Mouse (Mus musculus) stomach, embryonic 15.5 days (tissue): ENCODE measurements around the gene Trim46. TPM values are rescaled to one million over a fixed set of nuclear protein-coding genes. Genes with fewer than 3 reads are reported as not detected.
"Not testable (repeated sequence)": the region's sequence is repeated elsewhere in the genome, so short reads cannot be mapped to it uniquely, and the experiment has no call there.

Experiments
- ATAC-seq: fragments of 200-750 bp; cut with Nextera tagmentation; 2 replicates; pipeline ENCODE4 v1.8.0; 2017; ENCODE audit warnings: low read depth, moderate number of reproducible peaks, moderate TSS enrichment; ENCODE audit not compliant: insufficient read depth, low FRiP score
- H3K27ac ChIP-seq: fragments of 300-500 bp; sonication (generic); 2 replicates; pipeline ENCODE4 v1.5.1; 2015; ENCODE audit warnings: mild to moderate bottlenecking, inconsistent platforms
- H3K27me3 ChIP-seq: fragments of 300-500 bp; sonication (generic); replicated peaks from 2 replicates; pipeline ENCODE4 v1.6.1; 2015; ENCODE audit warnings: inconsistent platforms
- H3K36me3 ChIP-seq: fragments of 300-500 bp; sonication (generic); 2 replicates; pipeline ENCODE4 v1.6.1; 2015; ENCODE audit warnings: inconsistent platforms
- H3K4me1 ChIP-seq: fragments of 300-500 bp; sonication (generic); 2 replicates; pipeline ENCODE4 v1.6.1; 2015; ENCODE audit warnings: inconsistent platforms
- H3K4me2 ChIP-seq: fragments of 300-500 bp; sonication (generic); 2 replicates; pipeline ENCODE4 v1.6.1; 2015; ENCODE audit warnings: mild to moderate bottlenecking, inconsistent platforms
- H3K4me3 ChIP-seq: fragments of 300-500 bp; sonication (generic); replicated peaks from 2 replicates; pipeline ENCODE4 v1.5.1; 2015; ENCODE audit warnings: inconsistent platforms
- H3K9ac ChIP-seq: fragments of 300-500 bp; sonication (generic); 2 replicates; pipeline ENCODE4 v1.6.1; 2015; ENCODE audit warnings: inconsistent platforms
- H3K9me3 ChIP-seq: fragments of 300-500 bp; sonication (generic); 2 replicates; pipeline ENCODE4 v1.6.1; 2016; ENCODE audit warnings: inconsistent platforms
- WGBS: fragments of 180-500 bp; shearing (Covaris S2); methylation state at CpG from one replicate; pipeline ENCODE4 v1.1.7; 2015; 5-methylcytosine and 5-hydroxymethylcytosine counted together
- polyA plus RNA-seq: library from polyadenylated mRNA; unstranded; fragments of >200 nt; fragmentation: Nextera tagmentation; extraction: Ambion mirVana; gene quantifications from 2 replicates; pipeline ENCODE4 v1.2.1, GENCODE M21; 2015

Gene Trim46
- polyA plus RNA-seq, 1 experiment from 2014 or later, result 4.6 TPM

DNA sequence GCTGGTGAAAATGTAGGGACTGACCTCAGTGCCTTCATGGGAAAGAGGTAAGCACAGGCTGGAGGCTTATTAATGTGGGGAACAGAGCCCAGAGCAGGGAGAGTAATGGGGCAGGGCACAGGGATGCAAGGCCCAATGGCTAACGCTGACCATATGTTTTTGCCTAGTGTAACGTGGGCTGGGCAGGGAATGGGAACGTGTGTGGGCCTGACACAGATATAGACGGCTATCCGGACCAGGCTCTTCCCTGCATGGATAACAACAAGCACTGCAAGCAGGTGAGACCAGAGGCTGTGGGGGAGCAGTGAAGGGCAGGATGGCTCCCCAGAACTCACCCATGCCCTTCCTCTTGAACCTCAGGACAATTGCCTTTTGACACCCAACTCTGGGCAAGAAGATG, 24.9 kb downstream of the Trim46 start:
- no peak overlapping the region for H3K9ac ChIP-seq
- H3K4me3 ChIP-seq, result no peak overlapping the region
- H3K4me1 ChIP-seq, result peaks cover 6% of the 10 kb centered on the region; the same call in 1 of the 2 replicates
- H3K27ac ChIP-seq, result no peak overlapping the region
- 74% methylated on average over 5 of the region's 5 CpGs for WGBS
- no peaks in the 10 kb centered on the region for H3K27me3 ChIP-seq
- no peaks in the 10 kb centered on the region for H3K9me3 ChIP-seq
- ATAC-seq, result no peak
- H3K36me3 ChIP-seq, result no peaks in the 10 kb centered on the region
- no peak overlapping the region for H3K4me2 ChIP-seq

GRCm38 (mm10) chr3:89219546-89219945, 26.6 kb downstream of the Trim46 start:
- Histone ChIP-seq H3K27me3 (no peaks in the 10 kb centered on the region), H3K36me3 (no peaks in the 10 kb centered on the region), H3K9ac (no peak overlapping the region), H3K9me3 (no peaks in the 10 kb centered on the region), H3K4me1 (peaks cover 13% of the 10 kb centered on the region), H3K4me3 (no peak overlapping the region), H3K4me2 (no peak overlapping the region), H3K27ac (no peak overlapping the region)
- no peak for ATAC-seq
- WGBS, result 34% methylated on average over 8 of the region's 8 CpGs

DNA sequence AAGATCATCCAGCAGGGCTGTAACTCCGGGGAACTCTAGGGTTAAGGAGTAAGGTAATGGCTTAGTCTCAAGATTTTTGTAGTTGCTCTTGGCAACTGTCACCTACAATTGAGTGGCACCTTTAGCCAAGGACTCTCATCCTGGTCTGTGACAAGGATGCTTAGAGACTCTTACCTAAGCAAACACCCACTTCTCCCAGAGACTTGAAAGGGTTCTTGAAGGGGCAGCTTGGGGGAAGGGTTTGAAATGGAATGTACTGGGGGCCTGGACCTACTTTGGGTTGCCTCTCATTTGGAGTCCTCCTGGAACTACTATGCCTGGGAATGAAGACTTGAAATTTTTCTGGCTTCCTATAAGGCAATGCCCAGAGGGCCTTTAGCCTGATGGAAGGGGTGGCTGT, 27.8 kb downstream of the Trim46 start:
- Histone ChIP-seq H3K27ac (no peak overlapping the region), H3K4me3 (no peak overlapping the region), H3K9me3 (no peaks in the 10 kb centered on the region), H3K4me1 (peaks cover 13% of the 10 kb centered on the region), H3K4me2 (no peak overlapping the region), H3K36me3 (no peaks in the 10 kb centered on the region), H3K27me3 (no peaks in the 10 kb centered on the region), H3K9ac (no peak overlapping the region)
- WGBS, result 86% methylated on average over 1 of the region's 1 CpGs
- ATAC-seq, result no peak

- not testable (repeated sequence) for H3K4me3 ChIP-seq, H3K27ac ChIP-seq, H3K27me3 ChIP-seq, H3K36me3 ChIP-seq, H3K9ac ChIP-seq, ATAC-seq, H3K4me2 ChIP-seq, H3K9me3 ChIP-seq
- H3K4me1 ChIP-seq, result peaks cover 19% of the 10 kb centered on the region
- WGBS, result 77% methylated on average over 7 of the region's 7 CpGs
These were observed 29.7 kb downstream of the Trim46 start for GRCm38 (mm10) chr3:89216407-89216806.

GRCm38 (mm10) chr3:89215853-89216252, 30.3 kb downstream of the Trim46 start:
- no peaks in the 10 kb centered on the region for H3K36me3 ChIP-seq
- H3K27me3 ChIP-seq, result no peaks in the 10 kb centered on the region
- H3K9ac ChIP-seq, result no peak overlapping the region
- WGBS, result 0% methylated on average over 6 of the region's 6 CpGs
- ATAC-seq, result peak; percentile 9; the same call in 1 of the 2 replicates
- peaks cover 19% of the 10 kb centered on the region for H3K4me1 ChIP-seq
- H3K4me3 ChIP-seq, result peak overlapping the region; percentile 89
- H3K4me2 ChIP-seq, result peak overlapping the region; percentile 83
- no peaks in the 10 kb centered on the region for H3K9me3 ChIP-seq
- H3K27ac ChIP-seq, result peak overlapping the region; percentile 98; the same call in 1 of the 2 replicates

GRCm38 (mm10) chr3:89214681-89215411, 31.3 kb downstream of the Trim46 start, which contains the start of gene Thbs3:
Gene Thbs3, plus strand, starts transcription at chr3:89215180.
- Histone ChIP-seq H3K4me2 (peak within 1 kb of the TSS; percentile 83), H3K4me1 (peaks cover 19% of the 10 kb centered on the region), H3K36me3 (no peaks in the 10 kb centered on the region), H3K4me3 (peak within 1 kb of the TSS; percentile 89), H3K27me3 (no peaks in the 10 kb centered on the region), H3K27ac (peak within 1 kb of the TSS; percentile 98), H3K9ac (peak within 1 kb of the TSS; percentile 67), H3K9me3 (no peaks in the 10 kb centered on the region)
- 2% methylated on average over 19 of the region's 19 CpGs for WGBS
- no peak for ATAC-seq

DNA sequence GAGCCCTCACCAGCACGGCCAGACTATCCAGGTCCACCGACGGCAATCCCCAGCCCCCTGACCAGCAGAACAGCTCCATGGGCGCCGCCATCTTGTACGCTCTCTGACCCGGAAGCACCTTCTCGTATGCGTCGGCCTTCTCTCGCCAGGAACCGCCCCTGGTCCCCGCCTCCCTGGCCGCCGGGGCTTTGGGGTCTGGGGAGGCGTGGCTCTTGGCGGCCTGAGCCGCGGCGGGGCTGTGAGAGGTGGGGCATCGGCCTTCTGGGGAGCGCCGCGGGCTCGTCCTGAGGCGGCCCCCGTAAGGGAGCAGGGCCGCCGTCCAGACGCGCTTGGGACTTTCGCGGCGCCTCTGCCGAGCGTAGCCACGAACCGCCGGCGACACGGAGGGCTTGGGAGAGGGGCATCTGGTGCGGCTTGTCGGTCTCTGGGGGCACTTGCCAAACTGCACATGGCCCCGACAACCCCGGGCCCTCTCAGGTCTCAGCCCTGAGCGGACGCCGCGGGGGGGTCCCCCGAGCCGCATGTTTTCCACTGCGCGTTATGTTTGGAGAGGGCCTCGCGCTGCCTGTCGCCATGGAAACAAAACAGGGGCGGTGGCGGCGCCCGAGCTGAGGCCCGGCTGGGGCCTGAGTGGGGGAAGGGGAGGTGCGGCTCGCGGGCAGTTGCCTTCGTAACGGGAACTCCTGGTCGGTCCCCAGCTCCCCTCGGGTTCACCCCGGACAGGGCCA, 32.1 kb downstream of the Trim46 start:
- WGBS, result under 1% methylated on average over 69 of the region's 69 CpGs
- ATAC-seq, result peak; percentile 94

DNA sequence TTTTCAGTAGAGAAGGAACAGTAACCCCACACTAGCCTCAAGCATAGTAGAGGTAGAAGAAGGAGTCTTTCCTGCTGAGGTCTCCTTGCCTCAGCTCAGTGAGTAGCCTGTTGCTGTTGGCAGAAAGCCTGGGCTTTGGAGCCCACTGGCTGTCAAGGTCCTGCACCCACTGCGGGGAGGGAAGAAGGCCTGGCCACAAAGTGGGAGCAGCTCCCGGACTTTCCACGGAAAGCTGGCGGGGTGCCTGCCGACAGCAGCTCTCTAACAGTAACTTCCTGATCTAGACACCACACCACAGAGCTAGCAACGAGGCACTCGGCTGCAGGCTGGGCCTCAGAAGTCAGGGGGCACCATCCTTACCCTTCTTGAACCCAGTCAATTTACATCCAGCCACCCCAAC, 35.4 kb downstream of the Trim46 start:
- H3K27ac ChIP-seq, result no peak overlapping the region
- no peak overlapping the region for H3K4me2 ChIP-seq
- H3K4me1 ChIP-seq, result peaks cover 18% of the 10 kb centered on the region
- peaks cover 24% of the 10 kb centered on the region for H3K36me3 ChIP-seq
- ATAC-seq, result no peak
- no peak overlapping the region for H3K9ac ChIP-seq
- no peaks in the 10 kb centered on the region for H3K9me3 ChIP-seq
- WGBS, result 74% methylated on average over 7 of the region's 7 CpGs
- H3K27me3 ChIP-seq, result no peaks in the 10 kb centered on the region
- H3K4me3 ChIP-seq, result no peak overlapping the region

More for the DNA sequence above, 32.1 kb downstream of the Trim46 start:
- Histone ChIP-seq H3K27me3 (no peaks in the 10 kb centered on the region), H3K27ac (peak overlapping the region; percentile 98), H3K36me3 (peaks cover 4% of the 10 kb centered on the region), H3K9me3 (no peaks in the 10 kb centered on the region), H3K4me1 (peaks cover 19% of the 10 kb centered on the region), H3K4me2 (peak overlapping the region; percentile 83), H3K4me3 (peak overlapping the region; percentile 89), H3K9ac (peak overlapping the region; percentile 67)

DNA sequence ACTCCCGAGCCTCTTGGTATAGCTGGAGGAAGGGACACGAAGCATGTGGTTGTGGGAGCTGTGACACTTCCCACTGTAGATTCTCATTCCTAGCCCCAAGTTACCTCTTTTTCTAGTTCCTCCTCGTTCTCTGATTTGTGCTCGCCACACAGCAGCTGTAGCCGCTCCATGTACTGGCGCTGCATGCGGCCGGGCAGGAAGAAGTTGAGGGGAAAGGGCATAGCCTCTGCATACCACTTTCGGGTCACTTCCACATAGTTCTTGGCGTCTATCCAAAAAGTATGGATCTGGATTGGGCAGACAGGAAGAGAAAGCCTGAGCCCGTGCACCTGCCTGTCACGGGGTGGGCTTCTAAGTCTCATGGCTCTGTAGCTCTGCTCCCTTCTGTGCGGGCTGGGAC, 35.9 kb downstream of the Trim46 start:
- H3K9me3 ChIP-seq, result no peaks in the 10 kb centered on the region
- 71% methylated on average over 13 of the region's 13 CpGs for WGBS
- H3K27ac ChIP-seq, result no peak overlapping the region
- peaks cover 27% of the 10 kb centered on the region for H3K36me3 ChIP-seq
- no peak for ATAC-seq
- H3K4me1 ChIP-seq, result peaks cover 12% of the 10 kb centered on the region
- no peak overlapping the region for H3K4me3 ChIP-seq
- H3K4me2 ChIP-seq, result no peak overlapping the region
- H3K9ac ChIP-seq, result no peak overlapping the region
- no peaks in the 10 kb centered on the region for H3K27me3 ChIP-seq

DNA sequence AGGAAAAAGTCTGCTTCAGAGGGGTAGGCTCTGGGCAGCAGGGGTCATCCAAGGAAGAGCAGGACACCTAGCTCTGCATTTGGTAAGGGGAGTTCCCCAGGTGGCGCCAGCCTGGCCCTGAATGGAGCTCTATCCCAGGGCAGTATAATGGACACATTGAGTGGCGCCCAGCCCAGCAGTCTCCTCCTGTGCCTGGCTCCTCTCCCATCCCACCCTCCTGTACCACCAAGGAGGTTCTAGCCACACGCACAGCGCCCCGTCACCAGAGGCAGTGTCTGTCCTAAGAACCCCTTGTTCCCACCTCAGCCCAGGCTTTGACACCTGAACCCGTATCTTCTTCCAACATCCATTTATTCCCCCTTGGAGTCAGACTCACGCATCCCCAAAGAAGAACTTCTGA, 36.4 kb downstream of the Trim46 start:
- WGBS, result 84% methylated on average over 7 of the region's 7 CpGs
- no peak overlapping the region for H3K27ac ChIP-seq

GRCm38 (mm10) chr3:89208736-89209135, 37.4 kb downstream of the Trim46 start:
- no peaks in the 10 kb centered on the region for H3K9me3 ChIP-seq
- no peak overlapping the region for H3K4me2 ChIP-seq
- H3K27me3 ChIP-seq, result no peaks in the 10 kb centered on the region
- no peak overlapping the region for H3K27ac ChIP-seq
- no peak for ATAC-seq
- peaks cover 28% of the 10 kb centered on the region for H3K36me3 ChIP-seq
- no peak overlapping the region for H3K9ac ChIP-seq
- no peak overlapping the region for H3K4me3 ChIP-seq
- H3K4me1 ChIP-seq, result peaks cover 6% of the 10 kb centered on the region; the same call in 1 of the 2 replicates
- WGBS, result 84% methylated on average over 6 of the region's 6 CpGs

More for the DNA sequence above, 36.4 kb downstream of the Trim46 start:
- no peak for ATAC-seq
- no peaks in the 10 kb centered on the region for H3K27me3 ChIP-seq
- H3K4me1 ChIP-seq, result peaks cover 8% of the 10 kb centered on the region
- no peaks in the 10 kb centered on the region for H3K9me3 ChIP-seq
- peaks cover 28% of the 10 kb centered on the region for H3K36me3 ChIP-seq
- no peak overlapping the region for H3K4me2 ChIP-seq
- H3K4me3 ChIP-seq, result no peak overlapping the region
- no peak overlapping the region for H3K9ac ChIP-seq

DNA sequence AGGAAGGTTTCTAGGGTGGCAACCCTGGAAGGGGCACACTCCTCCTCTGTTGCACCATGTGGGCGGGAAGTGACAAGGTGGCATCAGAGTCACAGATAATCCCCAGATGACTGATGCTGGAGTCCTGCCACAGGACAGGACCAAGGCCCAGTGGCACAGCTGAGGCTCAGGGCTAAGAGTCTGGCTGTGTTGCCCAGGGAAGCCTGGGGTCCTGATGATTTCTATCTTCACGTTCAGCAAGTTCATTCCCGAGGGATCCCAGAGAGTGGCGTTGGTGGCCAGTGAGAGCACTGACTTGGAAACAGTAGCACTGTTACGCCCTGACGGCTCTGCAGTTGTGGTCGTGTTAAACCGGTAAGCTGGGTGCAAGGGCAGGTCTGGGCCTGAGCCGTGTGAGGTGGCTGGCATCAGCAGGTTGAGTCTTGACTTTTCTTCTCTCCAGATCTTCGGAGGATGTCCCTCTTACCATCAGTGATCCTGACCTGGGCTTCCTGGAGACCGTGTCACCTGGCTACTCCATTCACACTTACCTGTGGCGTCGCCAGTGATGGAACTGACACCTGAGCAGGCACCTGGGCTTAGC, 37.9 kb downstream of the Trim46 start:
- Histone ChIP-seq H3K36me3 (peaks cover 28% of the 10 kb centered on the region), H3K4me1 (peaks cover 9% of the 10 kb centered on the region), H3K9ac (no peak overlapping the region), H3K27me3 (no peaks in the 10 kb centered on the region), H3K4me2 (no peak overlapping the region), H3K9me3 (no peaks in the 10 kb centered on the region), H3K4me3 (no peak overlapping the region), H3K27ac (no peak overlapping the region)
- 83% methylated on average over 13 of the region's 13 CpGs for WGBS
- no peak for ATAC-seq
